Mouse (Mus musculus) urinary bladder, postnatal 10 days (tissue): ENCODE results near the gene Hoxa5.

ENCODE experiments used
- DNase-seq: peaks from one replicate; pipeline ENCODE4 v3.0.0; 2022; ENCODE audit warnings: low spot score

Hoxa5 gene

GRCm38 (mm10) chr6:52200073-52200750 is 4.2 kb downstream of the Hoxa5 start:
- DNase-seq: no peak

GRCm38 (mm10) chr6:52197271-52197670 is 7.1 kb downstream of the Hoxa5 start:
- DNase-seq: no peak

- no peak for DNase-seq
These were observed 7.6 kb downstream of the Hoxa5 start for GRCm38 (mm10) chr6:52196811-52197210.

- DNase-seq: no peak
These were observed 9.7 kb downstream of the Hoxa5 start for GRCm38 (mm10) chr6:52194690-52195089.

DNA sequence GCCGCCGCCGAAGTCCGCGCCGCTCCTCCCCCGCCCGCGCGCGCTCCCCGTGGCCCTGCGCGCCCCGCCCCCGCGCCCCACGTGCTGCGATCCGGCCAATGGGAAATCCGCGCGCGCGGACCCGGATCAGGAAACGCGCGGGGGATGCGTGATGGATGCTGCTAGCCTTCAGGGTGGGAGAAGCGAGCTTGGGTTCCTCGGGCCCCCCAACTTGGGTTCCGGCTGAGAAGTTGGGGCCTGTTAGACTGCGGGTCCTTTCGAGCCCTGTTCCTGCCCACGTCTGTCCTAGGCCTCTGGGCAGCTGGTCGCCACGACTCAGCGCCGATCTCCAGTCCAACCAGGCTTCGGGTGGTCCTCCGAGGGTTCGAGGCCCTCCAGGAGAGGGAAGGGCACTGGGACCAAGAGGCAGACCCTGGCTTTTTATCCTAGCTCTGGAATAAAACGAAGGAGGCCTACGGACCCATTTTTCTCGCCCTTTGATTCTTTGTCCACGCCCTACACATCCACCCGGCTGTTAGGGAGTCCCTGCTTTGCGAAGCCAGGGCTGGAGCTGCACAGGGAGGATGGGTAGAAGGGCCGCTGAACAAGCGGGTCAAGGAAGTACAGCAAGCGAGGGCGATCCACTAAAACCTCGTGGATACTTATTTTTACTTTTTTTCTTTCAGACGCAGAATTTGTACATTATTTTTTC is 12.4 kb downstream of the Hoxa5 start:
- peak; percentile 65 for DNase-seq

DNA sequence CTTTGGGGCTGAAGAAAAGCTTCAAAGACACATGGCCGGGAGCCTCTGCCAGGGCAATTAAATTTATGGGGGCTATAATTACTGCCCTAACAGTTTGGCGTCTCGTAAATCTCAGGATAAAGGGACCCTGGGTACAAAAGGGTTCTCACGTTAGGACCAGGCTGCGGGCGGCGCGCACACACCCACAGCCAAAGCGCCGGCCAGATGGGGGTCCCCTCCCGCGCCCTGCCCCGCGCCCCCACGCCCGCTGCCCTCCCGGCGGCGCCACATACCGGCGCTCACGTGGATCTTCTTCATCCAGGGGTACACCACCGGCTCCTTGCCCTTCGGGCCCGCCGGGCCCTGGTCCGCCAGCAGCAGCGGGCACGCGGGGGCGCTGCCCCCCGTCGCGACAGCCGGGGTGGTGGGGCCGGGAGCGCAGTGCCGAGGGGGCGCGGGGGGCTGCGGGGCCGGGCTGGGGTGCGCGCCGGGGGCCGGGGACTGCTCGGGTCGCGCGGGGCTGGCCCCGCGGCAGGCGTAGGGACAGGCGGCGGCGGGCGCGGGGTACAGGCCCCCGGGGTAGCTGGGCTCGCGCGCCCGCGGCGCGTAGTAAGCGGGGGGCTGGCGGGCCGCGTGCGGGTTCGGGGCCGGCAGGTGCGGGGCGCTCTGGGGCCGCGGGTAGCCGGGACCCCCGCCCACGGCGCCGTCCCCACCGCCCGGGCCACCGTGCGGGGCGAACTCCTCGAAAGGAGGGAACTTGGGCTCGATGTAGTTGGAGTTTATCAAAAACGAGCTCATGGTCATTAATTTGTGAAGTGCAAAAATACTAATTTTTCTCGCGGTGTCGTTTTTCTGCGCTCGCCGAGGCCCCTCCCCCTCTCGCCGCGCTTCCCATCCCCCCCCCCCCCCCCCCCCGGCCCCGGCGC is 13.2 kb downstream of the Hoxa5 start, which contains the start of gene Hoxa4:
Gene Hoxa4 (minus strand): TSS at position 848 of the 905 bp plus-strand sequence.
- DNase-seq: no peak

- DNase-seq: no peak
These were observed 14.0 kb downstream of the Hoxa5 start for GRCm38 (mm10) chr6:52190410-52190809.

- no peak for DNase-seq
These were observed 14.5 kb downstream of the Hoxa5 start for GRCm38 (mm10) chr6:52189909-52190308.

- DNase-seq: no peak
These were observed 15.2 kb downstream of the Hoxa5 start for GRCm38 (mm10) chr6:52189172-52189591.

- no peak for DNase-seq
These were observed 17.9 kb downstream of the Hoxa5 start for GRCm38 (mm10) chr6:52186500-52186899.

DNA sequence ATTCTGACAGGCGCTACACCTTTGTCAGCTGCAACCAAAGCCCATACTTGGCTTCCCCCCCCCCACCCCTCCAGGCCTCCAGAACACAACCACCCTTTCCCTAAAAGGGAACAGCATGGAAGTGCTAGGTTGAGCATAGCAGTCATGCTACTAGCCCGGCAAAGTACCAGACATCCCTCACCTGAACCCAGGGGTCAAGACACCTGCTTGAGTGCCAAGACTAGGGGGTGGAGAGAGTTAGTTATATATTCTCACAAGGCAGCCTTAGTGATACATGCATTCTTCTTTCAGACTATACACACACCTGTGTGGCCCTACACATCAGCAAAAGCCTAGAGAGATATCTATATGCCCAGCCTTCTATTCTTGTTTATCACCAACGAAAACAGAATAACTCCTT is 18.6 kb downstream of the Hoxa5 start:
- no peak for DNase-seq

DNA sequence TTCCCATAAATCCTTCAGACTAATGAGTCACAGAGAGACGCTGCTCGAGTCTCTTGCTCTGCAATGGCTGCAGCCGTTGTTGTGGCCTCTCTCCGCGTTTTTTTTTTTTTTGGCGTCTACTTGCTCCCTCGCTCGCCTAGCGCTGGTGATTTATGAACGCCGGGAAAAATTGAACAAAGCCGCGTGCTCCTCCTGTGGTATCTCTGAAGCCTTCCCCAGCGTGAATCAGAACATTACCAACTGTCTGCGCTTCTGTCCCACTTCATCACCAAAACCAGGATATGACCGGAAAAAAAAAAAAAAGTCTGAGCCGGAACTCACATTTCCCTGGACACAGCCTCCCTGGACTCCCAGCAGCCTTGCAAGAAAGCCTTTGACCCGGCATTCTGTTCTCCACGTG is 19.2 kb downstream of the Hoxa5 start:
- no peak for DNase-seq

DNA sequence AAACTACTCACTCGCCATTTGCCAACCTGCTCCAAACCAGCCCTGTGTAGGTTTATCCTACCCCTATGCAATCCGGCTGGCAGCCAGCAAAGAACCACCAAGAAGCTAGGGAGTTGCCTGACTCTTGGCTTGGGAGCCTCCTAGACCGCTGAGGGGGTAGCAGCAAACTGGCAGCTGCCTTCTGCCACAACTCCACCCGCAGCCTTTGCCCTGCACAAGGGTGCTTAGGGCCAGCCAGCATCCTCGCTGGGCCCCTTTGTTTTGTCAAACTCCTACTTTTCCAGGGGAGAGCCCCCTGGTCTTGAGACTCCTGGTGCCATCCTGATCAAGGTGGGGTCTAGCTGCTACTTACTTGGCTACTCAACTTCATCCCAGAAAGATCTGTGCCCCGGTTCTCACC is 19.7 kb downstream of the Hoxa5 start:
- DNase-seq: no peak

- no peak for DNase-seq
These were observed 20.9 kb downstream of the Hoxa5 start for GRCm38 (mm10) chr6:52183311-52184080.

DNA sequence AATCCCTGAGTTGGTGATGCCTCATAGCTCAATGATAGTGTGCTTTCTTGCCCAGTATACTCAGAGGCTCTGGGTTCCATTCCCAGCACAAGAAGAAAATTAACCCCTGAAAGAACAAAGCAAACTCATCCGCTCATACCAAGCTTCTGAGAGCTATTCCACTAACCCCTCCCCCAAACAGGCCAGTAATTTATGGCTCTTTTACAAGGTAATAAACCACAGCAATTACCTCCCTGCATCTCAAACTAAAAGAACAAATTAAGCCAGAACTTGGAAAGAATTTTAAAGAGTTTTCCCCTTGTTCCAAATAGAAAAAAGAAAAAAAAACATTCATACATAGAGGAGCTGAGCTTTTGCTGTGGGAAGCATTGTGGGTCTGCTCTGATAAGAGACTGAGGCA is 21.6 kb downstream of the Hoxa5 start:
- no peak for DNase-seq

GRCm38 (mm10) chr6:52182030-52182429 is 22.4 kb downstream of the Hoxa5 start:
- no peak for DNase-seq

DNA sequence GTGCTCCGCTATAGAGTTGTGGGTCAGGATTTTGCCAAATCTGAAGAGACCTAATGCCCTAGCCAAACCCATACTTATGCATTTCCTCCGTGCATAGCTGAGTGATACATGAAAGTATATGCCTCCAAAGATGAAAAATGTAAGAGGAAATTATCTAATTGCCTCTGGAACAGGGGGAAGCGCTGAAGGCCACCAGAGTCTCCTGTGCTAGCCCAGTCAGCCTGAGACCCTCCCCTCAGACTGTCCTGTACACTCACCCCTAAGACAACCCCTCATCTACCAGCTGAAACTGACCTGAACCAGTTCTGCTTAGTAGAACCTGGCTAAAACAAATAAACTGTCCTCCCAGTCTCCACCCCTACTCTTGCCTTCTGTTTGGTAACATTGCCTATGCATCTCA is 23.7 kb downstream of the Hoxa5 start:
- DNase-seq: no peak

- DNase-seq: no peak
These were observed 24.1 kb downstream of the Hoxa5 start for GRCm38 (mm10) chr6:52180213-52180710.

GRCm38 (mm10) chr6:52179690-52180089 is 24.7 kb downstream of the Hoxa5 start:
- no peak for DNase-seq

GRCm38 (mm10) chr6:52178918-52179665 is 25.3 kb downstream of the Hoxa5 start:
- DNase-seq: no peak

- DNase-seq: no peak
These were observed 26.6 kb downstream of the Hoxa5 start for GRCm38 (mm10) chr6:52177806-52178205.
